19 mouse cellular contexts compared by ENCODE assay signal in the genomic region with DNA sequence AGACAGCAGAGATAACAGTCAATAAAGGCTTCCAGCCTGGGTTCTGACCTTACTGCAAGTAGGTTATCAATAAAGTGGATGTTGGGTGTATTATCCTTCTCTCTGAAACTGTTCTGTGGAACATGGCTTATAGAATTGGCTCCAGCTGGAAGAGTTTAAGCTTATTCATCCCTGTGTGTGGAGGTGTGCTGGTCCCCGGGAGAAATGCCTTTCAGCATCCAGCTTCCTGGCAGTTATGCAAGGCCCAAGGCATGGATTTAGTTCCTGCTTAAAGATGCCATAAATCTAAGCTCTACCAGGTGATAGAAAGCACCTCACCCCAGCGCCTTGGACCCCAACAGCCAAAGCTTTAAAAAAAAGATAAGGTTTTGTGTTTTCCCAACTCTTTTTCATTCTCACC.
DNase-seq lines count a peak whose midpoint lies in the region; ATAC-seq and TF ChIP-seq lines count a peak whose summit lies in the region.
"Had no signal": no experiment of that assay in that cellular context is flagged by ENCODE, and none has a peak within 500 bp of the region (broad histone marks: within the 10 kb centered on the region; RNA-seq: fewer than 3 reads in every experiment).

No protein-coding gene starts in this region.

- no peaks in the 10 kb centered on the region for H3K79me2 ChIP-seq in heart, adult 2 months (replicated peaks; ENCODE audit: control insufficient read depth, insufficient read depth, low read length)

- no peak overlapping the region for H3K4me2 ChIP-seq in midbrain, embryonic 15.5 days
- H3K4me2 ChIP-seq in midbrain, embryonic 16.5 days (ENCODE audit: low read length): no peak overlapping the region
- no peak overlapping the region for H3K4me2 ChIP-seq in forebrain, embryonic 15.5 days (replicated peaks)
- H3K4me2 ChIP-seq: midbrain, embryonic 11.5 days had no signal

- TF ChIP-seq POLR2A in heart, adult 2 months (IDR thresholded peaks at IDR 0.05; ENCODE audit: insufficient read depth, low read depth, low read length): no peak

- no peak overlapping the region for H3K27ac ChIP-seq in heart, embryonic 10.5 days
- H3K27ac ChIP-seq in heart, adult 2 months: no peak overlapping the region
- H3K27ac ChIP-seq in midbrain, embryonic 15.5 days: no peak overlapping the region
- no peak overlapping the region for H3K27ac ChIP-seq in midbrain, embryonic 16.5 days (ENCODE audit: low read length)
- peak overlapping the region; percentile 32 for H3K27ac ChIP-seq in forebrain, embryonic 15.5 days (replicated peaks)
- H3K27ac ChIP-seq: hindbrain, postnatal 0 days had no signal

- no peaks in the 10 kb centered on the region for H3K36me3 ChIP-seq in heart, embryonic 10.5 days
- H3K36me3 ChIP-seq in heart, adult 2 months (ENCODE audit: control insufficient read depth, insufficient read depth, low read length): no peaks in the 10 kb centered on the region
- H3K36me3 ChIP-seq in midbrain, embryonic 15.5 days (replicated peaks): no peaks in the 10 kb centered on the region
- H3K36me3 ChIP-seq in midbrain, embryonic 16.5 days (ENCODE audit: control insufficient read depth, insufficient read depth, low read length): no peaks in the 10 kb centered on the region
- H3K36me3 ChIP-seq in forebrain, embryonic 15.5 days: no peaks in the 10 kb centered on the region

- H3K27me3 ChIP-seq in heart, embryonic 10.5 days (ENCODE audit: insufficient read depth, poor library complexity, severe bottlenecking): no peaks in the 10 kb centered on the region
- no peaks in the 10 kb centered on the region for H3K27me3 ChIP-seq in heart, adult 2 months (ENCODE audit: control insufficient read depth, insufficient read depth, low read length)
- no peaks in the 10 kb centered on the region for H3K27me3 ChIP-seq in midbrain, embryonic 15.5 days (replicated peaks)
- H3K27me3 ChIP-seq in midbrain, embryonic 16.5 days (ENCODE audit: control insufficient read depth, insufficient read depth, low read depth, low read length): no peaks in the 10 kb centered on the region
- H3K27me3 ChIP-seq in forebrain, embryonic 15.5 days: no peaks in the 10 kb centered on the region
- H3K27me3 ChIP-seq: CH12.LX had no signal

- WGBS in heart, embryonic 10.5 days: 75% methylated on average over 2 of the region's 2 CpGs
- 84% methylated on average over 2 of the region's 2 CpGs for WGBS in heart, adult 2 months
- WGBS in midbrain, embryonic 15.5 days: 85% methylated on average over 2 of the region's 2 CpGs
- WGBS in midbrain, embryonic 16.5 days: 86% methylated on average over 2 of the region's 2 CpGs
- 33% methylated on average over 2 of the region's 2 CpGs for WGBS in forebrain, embryonic 15.5 days

- no peak for TF ChIP-seq CTCF in heart, adult 2 months (IDR thresholded peaks at IDR 0.05)

- intact Hi-C loops in heart, adult 2 months (cut with DNase I): no loop called here

- no peak overlapping the region for H3K4me3 ChIP-seq in heart, embryonic 10.5 days
- no peak overlapping the region for H3K4me3 ChIP-seq in heart, adult 2 months
- H3K4me3 ChIP-seq in midbrain, embryonic 15.5 days: no peak overlapping the region
- no peak overlapping the region for H3K4me3 ChIP-seq in midbrain, embryonic 16.5 days (ENCODE audit: low read depth, low read length)
- no peak overlapping the region for H3K4me3 ChIP-seq in forebrain, embryonic 15.5 days

- H3K9me3 ChIP-seq in heart, embryonic 10.5 days: no peaks in the 10 kb centered on the region
- H3K9me3 ChIP-seq in midbrain, embryonic 15.5 days: no peaks in the 10 kb centered on the region
- no peaks in the 10 kb centered on the region for H3K9me3 ChIP-seq in midbrain, embryonic 16.5 days (replicated peaks; ENCODE audit: control insufficient read depth, low read length, poor library complexity, severe bottlenecking)
- H3K9me3 ChIP-seq in forebrain, embryonic 15.5 days: no peaks in the 10 kb centered on the region

- H3K9ac ChIP-seq in heart, adult 2 months (ENCODE audit: low read depth, low read length): no peak overlapping the region
- H3K9ac ChIP-seq in midbrain, embryonic 15.5 days: no peak overlapping the region
- no peak overlapping the region for H3K9ac ChIP-seq in midbrain, embryonic 16.5 days (ENCODE audit: low read depth, low read length)
- no peak overlapping the region for H3K9ac ChIP-seq in forebrain, embryonic 15.5 days (replicated peaks)

- no peak for TF ChIP-seq EP300 in heart, adult 2 months (IDR thresholded peaks at IDR 0.05; ENCODE audit: insufficient read depth, low read depth, low read length)

- no peaks in the 10 kb centered on the region for H3K4me1 ChIP-seq in heart, embryonic 10.5 days
- H3K4me1 ChIP-seq in heart, adult 2 months (ENCODE audit: control insufficient read depth, insufficient read depth, low read length): no peaks in the 10 kb centered on the region
- 0 out of 2 replicates have a peak, but pooled peaks cover 4% of the 10 kb centered on the region for H3K4me1 ChIP-seq in midbrain, embryonic 15.5 days
- 0 out of 2 replicates have a peak, but pooled peaks cover 2% of the 10 kb centered on the region for H3K4me1 ChIP-seq in midbrain, embryonic 16.5 days (ENCODE audit: control insufficient read depth, insufficient read depth, low read length)
- H3K4me1 ChIP-seq in forebrain, embryonic 15.5 days: peaks cover 16% of the 10 kb centered on the region

- ATAC-seq in cerebellum, adult (ENCODE audit: insufficient number of reproducible peaks, low FRiP score, low TSS enrichment): 0 out of 2 replicates have a peak, but pooled peaks have one; percentile 9
- ATAC-seq in midbrain, embryonic 15.5 days (replicated peaks): 0 out of 2 replicates have a peak, but pooled peaks have one; percentile 39
- no peak for ATAC-seq in midbrain, embryonic 16.5 days
- ATAC-seq in forebrain, embryonic 15.5 days (replicated peaks): peak; percentile 41

- DNase-seq in cerebellum, postnatal 4 days (ENCODE audit: low spot score in 2 of 2): no peak
- peak; percentile 9 for DNase-seq in heart, embryonic 10.5 days (ENCODE audit: low spot score)
- no peak for DNase-seq in heart, adult 2 months
- DNase-seq in thymus, postnatal 0 days (ENCODE audit: low spot score): no peak
- DNase-seq: adrenal gland, postnatal 14 days; gastrocnemius, postnatal 10 days; heart, postnatal 14 days; kidney, adult 18-20 months; kidney, postnatal 36 days; lung, adult 2 months; lung, postnatal 4 days; thymus, postnatal 25 days had no signal
